Mouse (Mus musculus) layer of hippocampus, adult 8-10 months (tissue): ENCODE measurements around the gene Vwa7. TPM values are rescaled to one million over a fixed set of nuclear protein-coding genes. Genes with fewer than 3 reads are reported as not detected.
A peak's percentile ranks its signal among the peaks of the same experiment; 100 is the strongest.
"Not testable (repeated sequence)": the region's sequence is repeated elsewhere in the genome, so short reads cannot be mapped to it uniquely, and the experiment has no call there.

Experiments used
- DNase-seq, 2 experiments: peaks; one replicate each; pipeline ENCODE4 v3.0.0; 2022; ENCODE audit warnings: low spot score in 2 of 2
- total RNA-seq, 4 experiments: library from RNA; stranded (reverse); gene quantifications; 2 replicates each; pipeline ENCODE4 v1.2.4; 2022

Gene Vwa7
- total RNA-seq, 4 experiments from 2014 or later = 0.14 to 0.90 (median 0.56) TPM

- peak; percentile 64 to 89 for DNase-seq
These were observed 4.9 kb downstream of the Vwa7 start for GRCm38 (mm10) chr17:35021163-35021808.

GRCm38 (mm10) chr17:35021842-35022477 is 5.6 kb downstream of the Vwa7 start:
- DNase-seq = no peak

- no peak for DNase-seq
These were observed 6.2 kb downstream of the Vwa7 start for GRCm38 (mm10) chr17:35022541-35023060.

- DNase-seq = no peak
These were observed 6.8 kb downstream of the Vwa7 start for GRCm38 (mm10) chr17:35023221-35023620.

GRCm38 (mm10) chr17:35023756-35024155 is 7.4 kb downstream of the Vwa7 start:
- DNase-seq = no peak

GRCm38 (mm10) chr17:35024261-35024660 is 7.9 kb downstream of the Vwa7 start:
- no peak for DNase-seq

GRCm38 (mm10) chr17:35024691-35025488 is 8.5 kb downstream of the Vwa7 start:
- DNase-seq = no peak

GRCm38 (mm10) chr17:35026206-35026605 is 9.8 kb downstream of the Vwa7 start:
- DNase-seq = no peak

- DNase-seq = peak in 1 of 2 experiments; percentile 38
These were observed 11.1 kb downstream of the Vwa7 start, which contains the start of gene Sapcd1 for GRCm38 (mm10) chr17:35027277-35028068. Gene Sapcd1 (minus strand): TSS chr17:35028016.

GRCm38 (mm10) chr17:35028315-35028714 is 11.9 kb downstream of the Vwa7 start:
- DNase-seq = no peak

- DNase-seq = no peak
These were observed 13.5 kb downstream of the Vwa7 start for GRCm38 (mm10) chr17:35029691-35030532.

GRCm38 (mm10) chr17:35031272-35031671 is 14.9 kb downstream of the Vwa7 start:
- no peak for DNase-seq

- no peak for DNase-seq
These were observed 15.5 kb downstream of the Vwa7 start for GRCm38 (mm10) chr17:35031880-35032279.

GRCm38 (mm10) chr17:35032323-35032870 is 16.0 kb downstream of the Vwa7 start:
- no peak for DNase-seq

- DNase-seq = not testable (repeated sequence)
These were observed 17.3 kb downstream of the Vwa7 start for GRCm38 (mm10) chr17:35033703-35034102.

GRCm38 (mm10) chr17:35034896-35035295 is 18.5 kb downstream of the Vwa7 start:
- DNase-seq = no peak

- DNase-seq = peak; percentile 53 to 62
These were observed 22.9 kb downstream of the Vwa7 start for GRCm38 (mm10) chr17:35039121-35039873.

GRCm38 (mm10) chr17:35043794-35044193 is 27.4 kb downstream of the Vwa7 start:
- no peak for DNase-seq
